Mouse (Mus musculus) midbrain, embryonic 10.5 days (tissue): Measurements from ENCODE around the gene Trpm3. TPM values are rescaled to one million over a fixed set of nuclear protein-coding genes. Genes with fewer than 3 reads are reported as not detected.

ENCODE experiments used
- DNase-seq: peaks from one replicate; pipeline ENCODE4 v3.0.0-alpha.2; 2017; ENCODE audit warnings: low spot score
- H3K27ac ChIP-seq: fragments of 300-500 bp; sonication (generic); replicated peaks from 2 replicates; pipeline ENCODE4 v1.5.1; 2016; ENCODE audit warnings: mild to moderate bottlenecking
- H3K27me3 ChIP-seq: fragments of 300-500 bp; sonication (generic); 2 replicates; pipeline ENCODE4 v1.6.1; 2016; ENCODE audit warnings: low read depth, mild to moderate bottlenecking; ENCODE audit not compliant: poor library complexity, severe bottlenecking
- H3K36me3 ChIP-seq: fragments of 300-500 bp; sonication (generic); 2 replicates; pipeline ENCODE4 v1.6.1; 2016; ENCODE audit warnings: mild to moderate bottlenecking, moderate library complexity
- H3K4me1 ChIP-seq: fragments of 300-500 bp; sonication (generic); 2 replicates; pipeline ENCODE4 v1.6.1; 2016
- H3K4me3 ChIP-seq: fragments of 300-500 bp; sonication (generic); 2 replicates; pipeline ENCODE4 v1.5.1; 2016; ENCODE audit warnings: mild to moderate bottlenecking, moderate library complexity
- H3K9me3 ChIP-seq: fragments of 300-500 bp; sonication (generic); replicated peaks from 2 replicates; pipeline ENCODE4 v1.6.1; 2016; ENCODE audit warnings: mild to moderate bottlenecking
- whole genome bisulfite sequencing: fragments of 180-500 bp; shearing (Covaris S2); methylation state at CpG from one replicate; pipeline ENCODE4 v1.1.7; 2016; 5-methylcytosine and 5-hydroxymethylcytosine counted together
- polyA plus RNA-seq: library from polyadenylated mRNA; unstranded; fragments of >200 nt; fragmentation: Nextera tagmentation; extraction: Ambion mirVana; gene quantifications from 2 replicates; pipeline ENCODE4 v1.2.1, GENCODE M21; 2016

Gene Trpm3
- polyA plus RNA-seq, 1 experiment from 2014 or later: 4.4 TPM

- Histone ChIP-seq H3K4me1 (peaks cover 10% of the 10 kb centered on the region; the same call in 1 of the 2 replicates), H3K27me3 (no peaks in the 10 kb centered on the region), H3K36me3 (no peaks in the 10 kb centered on the region), H3K27ac (no peak overlapping the region), H3K9me3 (no peaks in the 10 kb centered on the region), H3K4me3 (no peak overlapping the region)
- DNase-seq: no peak
- 68% methylated on average over 8 of the region's 8 CpGs for WGBS
Observed at GRCm38 (mm10) chr19:22754498-22754897, 615.7 kb downstream of the Trpm3 start.

- no peaks in the 10 kb centered on the region for H3K27me3 ChIP-seq
- no peaks in the 10 kb centered on the region for H3K9me3 ChIP-seq
- 86% methylated on average over 2 of the region's 2 CpGs for WGBS
- H3K36me3 ChIP-seq: no peaks in the 10 kb centered on the region
- no peak for DNase-seq
- H3K4me3 ChIP-seq: no peak overlapping the region
- H3K4me1 ChIP-seq: peaks cover 9% of the 10 kb centered on the region; the same call in 1 of the 2 replicates
- H3K27ac ChIP-seq: no peak overlapping the region
Observed at GRCm38 (mm10) chr19:22758496-22758895, 619.6 kb downstream of the Trpm3 start.

DNA sequence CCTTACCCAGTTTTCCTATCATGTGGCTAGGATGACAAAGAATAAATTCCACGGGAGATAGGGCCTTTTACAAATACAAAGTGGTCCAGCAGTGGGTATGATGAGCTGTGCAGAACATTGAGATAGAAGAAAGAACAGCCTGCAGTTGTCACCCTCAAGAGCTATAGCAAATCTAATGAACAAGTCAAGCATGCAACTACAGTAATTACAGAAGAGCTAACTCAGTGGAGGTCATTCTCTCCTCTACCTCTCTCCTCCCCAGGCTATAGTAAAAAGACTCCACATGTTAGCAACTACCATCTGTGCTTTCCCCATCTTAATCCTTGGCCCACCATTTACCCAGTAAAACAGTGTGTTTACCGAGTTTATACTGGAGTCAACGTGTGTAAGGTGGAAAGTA is 629.4 kb downstream of the Trpm3 start:
- Histone ChIP-seq H3K27me3 (no peaks in the 10 kb centered on the region), H3K4me1 (no peaks in the 10 kb centered on the region), H3K9me3 (no peaks in the 10 kb centered on the region), H3K27ac (no peak overlapping the region), H3K36me3 (no peaks in the 10 kb centered on the region), H3K4me3 (no peak overlapping the region)
- no peak for DNase-seq
- WGBS: 83% methylated on average over 3 of the region's 3 CpGs

GRCm38 (mm10) chr19:22775191-22775695 is 636.4 kb downstream of the Trpm3 start:
- Histone ChIP-seq H3K36me3 (no peaks in the 10 kb centered on the region), H3K27me3 (no peaks in the 10 kb centered on the region), H3K27ac (no peak overlapping the region), H3K4me3 (no peak overlapping the region), H3K4me1 (no peaks in the 10 kb centered on the region), H3K9me3 (no peaks in the 10 kb centered on the region)
- 92% methylated on average over 3 of the region's 3 CpGs for WGBS
- DNase-seq: no peak

DNA sequence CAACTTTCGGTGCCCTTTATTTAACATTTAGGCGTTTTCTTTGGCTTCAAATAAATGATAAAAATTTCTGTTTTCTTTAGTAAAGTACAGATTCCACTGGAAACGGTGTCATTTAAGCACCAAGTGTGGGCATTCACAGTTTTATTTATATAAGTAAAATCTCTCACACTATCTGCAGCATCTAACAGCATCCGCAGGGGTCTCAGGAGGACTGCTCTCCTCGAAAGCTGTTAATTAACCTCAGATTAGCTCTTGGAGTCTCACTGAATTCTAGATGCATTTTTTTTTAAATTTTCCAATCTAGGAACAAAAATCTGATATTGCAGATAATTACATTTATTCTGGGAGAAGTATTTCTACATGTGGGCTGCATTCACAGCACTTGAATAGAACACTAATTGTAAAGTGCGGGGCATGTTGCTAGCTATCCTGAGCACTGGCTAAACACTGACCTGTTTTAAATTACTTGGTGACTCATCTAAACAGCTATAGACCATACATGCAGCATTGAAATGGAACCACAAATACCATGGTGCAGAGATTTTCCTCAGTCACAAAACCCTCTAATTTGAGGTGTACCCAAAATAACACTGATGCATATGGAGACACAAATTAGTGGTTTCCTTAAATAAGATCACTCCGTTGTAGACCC is 641.5 kb downstream of the Trpm3 start:
- Histone ChIP-seq H3K27me3 (no peaks in the 10 kb centered on the region), H3K36me3 (no peaks in the 10 kb centered on the region), H3K27ac (no peak overlapping the region), H3K4me1 (no peaks in the 10 kb centered on the region), H3K4me3 (no peak overlapping the region), H3K9me3 (no peaks in the 10 kb centered on the region)
- no peak for DNase-seq
- 81% methylated on average over 7 of the region's 7 CpGs for WGBS

- Histone ChIP-seq H3K27me3 (no peaks in the 10 kb centered on the region), H3K27ac (no peak overlapping the region), H3K4me1 (no peaks in the 10 kb centered on the region), H3K9me3 (no peaks in the 10 kb centered on the region), H3K36me3 (no peaks in the 10 kb centered on the region), H3K4me3 (no peak overlapping the region)
- DNase-seq: no peak
Observed at GRCm38 (mm10) chr19:22781579-22781978, 642.7 kb downstream of the Trpm3 start.

DNA sequence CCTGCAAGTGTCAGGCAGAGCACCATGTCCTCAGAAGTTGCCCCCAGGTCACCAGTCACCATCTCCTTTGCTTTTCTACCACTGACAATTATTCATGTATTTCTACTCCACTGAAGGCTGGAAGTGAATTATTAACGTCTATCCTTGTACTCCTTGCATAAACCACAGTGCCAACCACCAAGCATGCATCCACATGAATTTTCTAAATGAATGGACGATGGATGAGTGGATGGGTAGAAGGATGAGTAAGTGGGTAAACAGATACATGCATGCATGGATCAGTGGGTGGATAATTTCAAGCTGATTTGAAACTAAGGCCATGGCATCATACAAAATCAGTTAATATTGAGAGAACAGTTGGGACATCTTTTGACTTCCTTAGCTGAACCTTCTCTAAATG is 644.9 kb downstream of the Trpm3 start:
- DNase-seq: no peak
- Histone ChIP-seq H3K9me3 (no peaks in the 10 kb centered on the region), H3K4me1 (no peaks in the 10 kb centered on the region), H3K36me3 (no peaks in the 10 kb centered on the region), H3K4me3 (no peak overlapping the region), H3K27ac (no peak overlapping the region), H3K27me3 (no peaks in the 10 kb centered on the region)
- whole genome bisulfite sequencing: 82% methylated on average over 2 of the region's 2 CpGs

DNA sequence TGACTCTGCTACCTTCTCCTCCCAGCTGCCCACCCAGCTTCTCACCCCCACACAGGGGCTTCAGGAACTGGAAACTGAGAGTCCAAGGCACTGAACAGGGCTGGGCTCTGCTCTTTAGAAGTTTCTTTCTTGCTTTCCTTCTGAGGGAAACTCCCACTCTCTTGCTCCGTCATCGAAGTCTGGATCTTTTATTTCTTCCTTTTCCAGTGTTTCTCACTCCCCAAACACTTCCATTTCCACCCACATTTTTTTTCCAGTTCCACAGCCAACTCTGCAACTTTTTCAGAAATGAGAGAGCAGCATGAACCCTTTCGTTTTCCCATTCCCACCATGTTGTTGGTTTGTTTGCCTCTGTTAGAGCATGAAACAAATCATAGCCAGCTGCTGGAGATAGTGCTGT is 650.9 kb downstream of the Trpm3 start:
- Histone ChIP-seq H3K27ac (no peak overlapping the region), H3K4me1 (no peaks in the 10 kb centered on the region), H3K36me3 (no peaks in the 10 kb centered on the region), H3K9me3 (no peaks in the 10 kb centered on the region), H3K27me3 (no peaks in the 10 kb centered on the region), H3K4me3 (no peak overlapping the region)
- no peak for DNase-seq
- 92% methylated on average over 3 of the region's 3 CpGs for WGBS

DNA sequence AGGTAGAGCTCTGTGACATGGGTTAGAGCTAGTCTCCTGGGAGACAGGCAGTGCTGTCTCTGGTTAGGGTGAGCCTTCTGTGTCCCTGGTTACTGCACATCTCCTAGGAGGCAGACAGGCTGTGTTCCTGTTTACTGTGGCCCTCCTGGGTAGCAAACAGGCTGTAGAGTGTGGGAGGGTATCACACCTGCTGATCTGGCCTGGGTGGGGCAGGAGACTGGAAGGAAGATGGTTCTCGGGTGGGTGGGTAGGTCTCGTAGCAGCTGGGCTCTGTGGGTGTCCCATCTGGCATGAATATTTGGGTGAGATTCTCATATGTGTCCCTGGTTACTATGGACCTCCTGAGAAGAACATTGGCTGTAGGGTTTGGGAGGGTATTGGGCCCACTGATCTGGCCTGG is 658.1 kb downstream of the Trpm3 start:
- H3K9me3 ChIP-seq: no peaks in the 10 kb centered on the region
- no peak overlapping the region for H3K27ac ChIP-seq
- H3K36me3 ChIP-seq: no peaks in the 10 kb centered on the region
- WGBS: 88% methylated on average over 2 of the region's 2 CpGs
- no peak overlapping the region for H3K4me3 ChIP-seq
- no peaks in the 10 kb centered on the region for H3K4me1 ChIP-seq
- H3K27me3 ChIP-seq: no peaks in the 10 kb centered on the region
- no peak for DNase-seq

- DNase-seq: no peak
- no peaks in the 10 kb centered on the region for H3K9me3 ChIP-seq
- 49% methylated on average over 5 of the region's 5 CpGs for WGBS
- H3K27ac ChIP-seq: no peak overlapping the region
- H3K4me1 ChIP-seq: no peaks in the 10 kb centered on the region
- no peak overlapping the region for H3K4me3 ChIP-seq
- no peaks in the 10 kb centered on the region for H3K36me3 ChIP-seq
- H3K27me3 ChIP-seq: no peaks in the 10 kb centered on the region
Observed at GRCm38 (mm10) chr19:22800471-22800870, 661.6 kb downstream of the Trpm3 start.

DNA sequence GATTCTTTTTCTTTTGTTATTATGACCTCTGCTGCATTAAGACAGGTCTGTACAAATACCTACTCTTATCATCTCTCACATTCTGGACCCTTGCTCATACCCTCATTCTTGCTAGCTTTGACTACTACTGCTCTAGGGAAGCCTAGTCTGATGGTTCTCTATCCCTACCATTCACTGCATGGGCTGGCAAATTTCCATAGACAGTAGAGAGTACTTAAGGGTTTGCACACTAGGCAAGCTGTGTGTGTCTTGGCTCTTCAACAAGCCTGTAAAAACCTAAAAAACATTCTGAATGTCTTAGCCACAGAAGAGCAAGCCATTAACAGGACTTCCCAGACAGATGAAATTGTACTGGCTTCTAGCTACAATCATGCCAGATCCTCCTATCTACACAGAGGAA is 664.5 kb downstream of the Trpm3 start:
- H3K36me3 ChIP-seq: no peaks in the 10 kb centered on the region
- DNase-seq: no peak
- no peaks in the 10 kb centered on the region for H3K9me3 ChIP-seq
- H3K4me1 ChIP-seq: no peaks in the 10 kb centered on the region
- H3K27ac ChIP-seq: no peak overlapping the region
- H3K4me3 ChIP-seq: no peak overlapping the region
- no peaks in the 10 kb centered on the region for H3K27me3 ChIP-seq

DNA sequence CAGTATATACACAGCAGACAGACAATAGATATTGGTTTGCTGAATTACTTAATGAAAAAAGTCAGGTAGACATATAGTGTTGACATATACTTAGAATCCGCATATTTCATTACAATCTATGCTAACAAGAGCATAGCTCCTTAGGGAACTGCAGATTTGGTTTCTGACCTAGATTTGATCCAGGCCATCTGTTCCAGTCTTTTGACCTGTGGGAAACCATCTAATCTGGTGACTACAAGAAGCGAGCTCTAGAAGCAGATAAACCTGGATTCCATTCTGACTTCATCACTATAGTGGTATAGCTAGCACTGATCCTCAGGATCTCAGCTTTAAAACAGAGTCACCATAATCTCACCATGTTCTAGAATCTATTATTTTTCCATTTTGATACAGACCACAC is 665.5 kb downstream of the Trpm3 start:
- Histone ChIP-seq H3K36me3 (no peaks in the 10 kb centered on the region), H3K9me3 (no peaks in the 10 kb centered on the region), H3K4me1 (no peaks in the 10 kb centered on the region), H3K27me3 (no peaks in the 10 kb centered on the region), H3K27ac (no peak overlapping the region), H3K4me3 (no peak overlapping the region)
- 81% methylated on average over 2 of the region's 2 CpGs for WGBS
- DNase-seq: no peak

DNA sequence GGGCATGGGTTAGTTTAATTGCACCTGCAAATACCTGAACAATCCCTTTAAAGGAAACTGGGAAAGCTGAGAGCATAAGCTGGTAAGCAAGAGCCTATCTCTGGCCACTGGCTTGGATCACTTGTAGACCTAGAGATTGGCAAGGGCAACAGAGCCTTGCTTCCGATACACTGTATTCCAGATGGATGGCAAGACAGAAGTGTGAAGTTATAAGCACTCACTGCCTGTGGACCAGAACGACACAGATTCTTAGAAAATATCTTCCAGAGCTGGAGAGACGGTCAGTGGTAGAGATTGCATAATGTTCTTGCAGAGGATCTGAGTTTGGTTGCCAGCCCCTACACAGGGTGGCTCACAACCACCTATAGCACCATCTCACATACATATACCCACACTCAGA is 671.4 kb downstream of the Trpm3 start:
- H3K27me3 ChIP-seq: no peaks in the 10 kb centered on the region
- DNase-seq: no peak
- WGBS: 85% methylated on average over 3 of the region's 3 CpGs
- no peaks in the 10 kb centered on the region for H3K4me1 ChIP-seq
- no peaks in the 10 kb centered on the region for H3K9me3 ChIP-seq
- no peak overlapping the region for H3K27ac ChIP-seq
- H3K4me3 ChIP-seq: no peak overlapping the region
- H3K36me3 ChIP-seq: no peaks in the 10 kb centered on the region

DNA sequence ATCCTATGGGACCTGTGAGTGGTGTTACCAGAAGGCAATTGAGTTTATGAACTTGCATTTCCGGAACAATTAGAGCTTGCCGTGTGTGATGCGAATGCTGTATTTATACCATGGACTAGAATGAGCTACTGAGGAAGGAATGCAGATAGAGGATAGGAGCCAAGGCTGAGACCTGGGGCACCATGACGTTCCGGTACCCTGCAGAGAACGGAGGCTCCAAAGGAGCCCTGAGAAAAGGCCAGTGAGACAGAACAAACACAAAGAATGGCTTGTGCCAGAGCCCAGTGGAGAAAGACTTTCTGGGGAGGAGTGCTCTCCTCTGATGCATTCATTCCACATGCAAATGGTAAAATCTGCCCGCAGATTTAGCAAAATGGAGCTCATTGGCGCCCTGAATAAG is 682.9 kb downstream of the Trpm3 start:
- WGBS: 73% methylated on average over 8 of the region's 8 CpGs
- no peaks in the 10 kb centered on the region for H3K9me3 ChIP-seq
- no peak for DNase-seq
- peaks cover 32% of the 10 kb centered on the region for H3K4me1 ChIP-seq
- H3K36me3 ChIP-seq: no peaks in the 10 kb centered on the region
- H3K27me3 ChIP-seq: peaks cover 68% of the 10 kb centered on the region
- no peak overlapping the region for H3K4me3 ChIP-seq
- no peak overlapping the region for H3K27ac ChIP-seq
